Mouse (Mus musculus): ENCODE measurements around the gene Cdkn1a. TPM values are rescaled to one million over a fixed set of nuclear protein-coding genes. Genes with fewer than 3 reads are reported as not detected.
"Not testable (repeated sequence)": the region's sequence is repeated elsewhere in the genome, so short reads cannot be mapped to it uniquely, and the experiment has no call there.

The Cdkn1a gene
- total RNA-seq, 1 experiment from 2014 or later: 10.7 TPM

- ATAC-seq (replicated peaks; ENCODE audit: insufficient number of reproducible peaks, low FRiP score, low TSS enrichment, poor library complexity, severe bottlenecking): no peak
Measured at GRCm38 (mm10) chr17:29056699-29057151, 34.1 kb upstream of the Cdkn1a start.

GRCm38 (mm10) chr17:29057361-29057890, 33.4 kb upstream of the Cdkn1a start:
- no peak for ATAC-seq (replicated peaks; ENCODE audit: insufficient number of reproducible peaks, low FRiP score, low TSS enrichment, poor library complexity, severe bottlenecking)

DNA sequence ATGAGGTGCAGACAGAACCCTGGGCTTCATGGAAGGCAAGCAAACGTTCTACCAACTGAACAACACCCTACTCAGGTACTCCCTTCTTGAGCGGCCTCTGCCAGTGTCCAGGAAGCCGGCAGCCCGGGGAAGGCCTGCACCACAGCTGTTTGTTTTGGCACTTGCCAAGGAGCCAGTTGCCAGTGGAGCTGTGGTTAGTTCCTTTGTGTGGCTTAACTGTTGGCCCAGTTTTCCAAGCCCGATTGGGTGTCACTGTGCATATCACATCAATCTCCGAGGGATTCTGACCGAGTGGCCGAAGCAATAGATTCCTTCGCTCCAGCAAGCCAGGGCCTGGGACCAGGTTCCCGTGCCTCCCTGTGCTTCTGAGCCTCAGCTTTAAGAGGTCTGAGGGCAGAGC, 32.8 kb upstream of the Cdkn1a start:
- ATAC-seq (replicated peaks; ENCODE audit: insufficient number of reproducible peaks, low FRiP score, low TSS enrichment, poor library complexity, severe bottlenecking): no peak

DNA sequence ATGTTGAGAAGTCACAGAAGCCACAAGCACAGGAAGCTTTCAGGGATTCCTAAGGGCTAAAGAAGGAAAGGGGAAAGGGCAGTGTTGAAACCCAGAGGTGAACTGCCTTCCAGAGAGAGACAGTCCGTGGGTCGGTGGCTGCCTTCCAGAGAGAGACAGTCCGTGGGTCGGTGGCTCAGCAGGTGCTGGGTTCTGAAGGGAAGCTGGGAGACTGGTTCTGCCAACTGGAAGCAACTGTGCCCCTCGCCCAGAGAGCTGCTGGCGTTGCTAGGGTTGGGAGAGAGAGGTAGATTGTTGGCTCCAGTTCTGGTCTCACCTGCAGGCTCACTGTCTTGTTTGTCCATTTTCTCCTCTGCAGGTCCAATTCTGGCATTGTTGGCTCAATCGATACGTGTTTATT, 32.3 kb upstream of the Cdkn1a start:
- no peak for ATAC-seq (replicated peaks; ENCODE audit: insufficient number of reproducible peaks, low FRiP score, low TSS enrichment, poor library complexity, severe bottlenecking)

DNA sequence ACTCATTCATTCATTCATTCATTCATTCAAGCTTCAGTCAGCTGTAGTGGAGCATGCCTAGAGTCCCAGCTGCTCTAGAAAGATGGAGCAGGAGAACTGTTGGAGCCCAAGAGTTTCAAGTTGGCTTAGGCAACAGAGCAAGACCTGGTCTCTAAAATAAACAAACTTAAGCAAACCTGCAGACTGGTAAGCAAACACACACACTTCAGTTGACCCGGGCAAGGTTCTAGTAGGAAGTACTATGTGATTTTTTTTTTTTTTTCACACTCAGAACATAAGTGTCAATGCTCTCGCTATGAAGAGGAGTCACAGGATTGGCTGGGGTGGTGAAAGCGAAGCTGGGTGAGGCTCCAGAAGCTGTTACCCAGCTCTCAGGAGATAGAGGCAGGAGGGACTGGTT, 31.2 kb upstream of the Cdkn1a start:
- no peak for ATAC-seq (replicated peaks; ENCODE audit: insufficient number of reproducible peaks, low FRiP score, low TSS enrichment, poor library complexity, severe bottlenecking)

GRCm38 (mm10) chr17:29060946-29061345, 29.8 kb upstream of the Cdkn1a start:
- ATAC-seq (replicated peaks; ENCODE audit: insufficient number of reproducible peaks, low FRiP score, low TSS enrichment, poor library complexity, severe bottlenecking): no peak

- no peak for ATAC-seq (replicated peaks; ENCODE audit: insufficient number of reproducible peaks, low FRiP score, low TSS enrichment, poor library complexity, severe bottlenecking)
Measured at GRCm38 (mm10) chr17:29062119-29063035, 28.4 kb upstream of the Cdkn1a start.

- ATAC-seq (replicated peaks; ENCODE audit: insufficient number of reproducible peaks, low FRiP score, low TSS enrichment, poor library complexity, severe bottlenecking): no peak
Measured at GRCm38 (mm10) chr17:29063121-29063987, 27.4 kb upstream of the Cdkn1a start.

DNA sequence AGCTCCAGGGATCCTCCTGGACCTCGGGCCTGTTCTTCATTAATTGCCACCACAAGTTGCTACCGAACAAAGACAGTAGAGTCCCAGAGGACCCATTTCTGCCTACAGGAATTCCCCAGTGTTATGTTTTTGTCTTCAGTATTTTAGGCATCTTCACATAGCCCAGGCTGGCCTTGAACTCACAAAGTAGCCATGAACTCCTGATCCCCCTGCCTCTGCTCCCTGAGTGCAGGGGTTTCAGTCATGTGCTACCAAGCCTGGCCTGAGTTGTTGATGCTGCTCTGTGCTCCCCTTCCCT, 26.8 kb upstream of the Cdkn1a start:
- no peak for ATAC-seq (replicated peaks; ENCODE audit: insufficient number of reproducible peaks, low FRiP score, low TSS enrichment, poor library complexity, severe bottlenecking)

DNA sequence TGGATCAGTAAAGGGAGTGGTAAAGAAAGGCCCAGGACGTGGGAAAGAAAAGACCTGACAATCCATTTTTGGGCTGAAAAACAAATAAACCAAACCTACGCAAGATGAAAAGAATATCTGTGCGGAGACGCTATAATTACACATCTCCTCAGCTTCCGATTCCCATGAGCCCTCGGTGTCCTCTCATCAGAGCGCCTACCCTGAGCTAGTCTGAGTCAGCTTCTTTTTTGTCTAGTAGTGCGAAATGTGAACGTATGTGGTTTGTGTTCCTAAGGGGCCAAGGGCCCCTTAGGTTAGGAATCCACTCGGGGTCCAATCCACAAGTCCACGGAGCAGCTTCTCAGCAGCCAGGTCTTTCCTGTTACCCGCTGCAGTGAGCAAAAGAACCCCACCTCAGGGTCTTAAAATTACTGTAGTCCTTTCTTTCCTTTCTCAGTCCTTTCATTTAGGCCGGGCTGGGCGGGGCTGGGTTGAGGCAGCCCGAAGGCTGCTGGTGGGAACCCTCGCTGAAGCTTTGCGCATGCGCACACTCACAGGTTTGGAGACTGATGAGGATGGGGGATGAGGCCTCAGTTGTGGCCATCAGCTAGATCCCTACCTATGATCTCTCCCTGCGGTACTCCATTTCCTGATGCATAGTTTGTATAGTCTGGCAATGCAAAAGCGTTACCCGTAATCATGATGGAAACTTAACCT, 25.4 kb upstream of the Cdkn1a start:
- ATAC-seq (replicated peaks; ENCODE audit: insufficient number of reproducible peaks, low FRiP score, low TSS enrichment, poor library complexity, severe bottlenecking): no peak

DNA sequence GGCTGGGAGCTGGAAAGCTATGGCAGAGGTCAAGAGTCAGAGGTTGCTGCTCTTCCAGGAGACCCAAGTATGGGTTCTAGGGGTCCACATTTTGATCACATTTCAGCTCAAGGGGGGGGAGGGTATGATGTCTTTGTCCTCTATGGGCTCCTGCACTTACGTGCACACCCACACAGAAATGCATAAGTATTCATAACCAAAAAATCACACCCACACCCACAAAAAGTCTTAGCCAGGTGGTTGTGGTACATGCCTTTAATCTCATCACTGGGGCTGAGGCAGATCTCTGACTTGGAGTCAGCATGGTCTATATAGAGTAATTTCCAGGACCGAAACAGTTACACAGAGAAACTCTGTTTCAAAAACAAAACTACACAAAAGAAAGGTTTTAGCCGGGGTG, 24.8 kb upstream of the Cdkn1a start:
- ATAC-seq (replicated peaks; ENCODE audit: insufficient number of reproducible peaks, low FRiP score, low TSS enrichment, poor library complexity, severe bottlenecking): no peak

DNA sequence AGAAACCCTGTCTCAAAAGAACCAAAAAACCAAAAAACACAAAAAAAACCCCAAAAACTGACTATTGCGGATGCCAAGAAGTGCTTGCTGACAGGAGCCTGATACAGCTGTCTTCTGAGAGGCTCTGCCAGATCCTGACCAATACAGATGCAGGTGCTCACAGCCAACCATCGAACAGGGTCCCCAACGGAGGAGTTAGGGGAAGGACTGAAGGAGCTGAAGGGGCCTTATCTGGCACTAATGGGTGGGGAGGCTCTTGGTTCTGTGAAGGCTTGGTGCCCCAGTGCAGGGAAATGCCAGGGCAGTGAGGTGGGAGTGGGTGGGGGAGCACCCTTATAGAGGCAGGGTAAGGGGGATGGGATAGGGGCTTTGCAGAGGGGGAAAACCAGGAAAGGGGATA, 23.4 kb upstream of the Cdkn1a start:
- not testable (repeated sequence) for ATAC-seq (replicated peaks; ENCODE audit: insufficient number of reproducible peaks, low FRiP score, low TSS enrichment, poor library complexity, severe bottlenecking)

GRCm38 (mm10) chr17:29067847-29068246, 22.9 kb upstream of the Cdkn1a start:
- ATAC-seq (replicated peaks; ENCODE audit: insufficient number of reproducible peaks, low FRiP score, low TSS enrichment, poor library complexity, severe bottlenecking): no peak

DNA sequence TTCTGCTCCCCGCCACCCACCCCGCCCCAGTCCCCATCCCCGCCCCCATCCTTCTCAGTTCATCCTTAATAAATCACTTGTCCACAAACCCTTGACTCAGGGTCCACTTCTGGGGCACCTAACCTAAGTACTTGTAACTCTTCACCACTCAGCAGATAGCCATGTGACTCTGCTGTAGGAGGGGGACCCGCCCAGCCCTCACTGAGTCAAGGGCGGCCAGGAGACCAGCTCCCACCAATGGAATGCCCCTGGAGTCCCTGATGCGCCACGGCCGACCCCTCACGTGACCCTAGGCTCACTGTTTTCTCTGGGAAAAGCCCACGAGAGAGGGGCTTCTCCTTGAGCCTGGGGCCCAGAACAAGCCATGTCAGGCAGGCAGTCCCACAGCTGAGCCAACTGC, 21.7 kb upstream of the Cdkn1a start:
- ATAC-seq (replicated peaks; ENCODE audit: insufficient number of reproducible peaks, low FRiP score, low TSS enrichment, poor library complexity, severe bottlenecking): no peak

DNA sequence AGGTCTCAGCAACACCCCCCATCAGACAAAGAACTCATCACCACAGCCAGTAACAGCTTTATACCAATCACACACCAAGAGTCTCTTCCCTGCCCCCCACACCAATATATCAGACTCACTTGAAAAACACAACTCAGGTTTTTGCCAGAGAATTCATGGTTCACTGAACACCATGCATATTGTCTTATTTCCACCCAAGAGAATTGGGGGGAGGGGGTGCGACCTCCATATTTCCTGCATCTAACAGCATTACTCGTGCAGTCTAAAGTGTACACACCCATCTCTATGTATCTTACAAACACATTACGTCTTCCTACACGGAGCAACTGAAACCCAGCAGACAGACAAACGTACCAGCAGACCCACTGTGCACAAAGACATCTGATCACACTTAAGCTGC, 19.0 kb upstream of the Cdkn1a start:
- ATAC-seq (replicated peaks; ENCODE audit: insufficient number of reproducible peaks, low FRiP score, low TSS enrichment, poor library complexity, severe bottlenecking): no peak

DNA sequence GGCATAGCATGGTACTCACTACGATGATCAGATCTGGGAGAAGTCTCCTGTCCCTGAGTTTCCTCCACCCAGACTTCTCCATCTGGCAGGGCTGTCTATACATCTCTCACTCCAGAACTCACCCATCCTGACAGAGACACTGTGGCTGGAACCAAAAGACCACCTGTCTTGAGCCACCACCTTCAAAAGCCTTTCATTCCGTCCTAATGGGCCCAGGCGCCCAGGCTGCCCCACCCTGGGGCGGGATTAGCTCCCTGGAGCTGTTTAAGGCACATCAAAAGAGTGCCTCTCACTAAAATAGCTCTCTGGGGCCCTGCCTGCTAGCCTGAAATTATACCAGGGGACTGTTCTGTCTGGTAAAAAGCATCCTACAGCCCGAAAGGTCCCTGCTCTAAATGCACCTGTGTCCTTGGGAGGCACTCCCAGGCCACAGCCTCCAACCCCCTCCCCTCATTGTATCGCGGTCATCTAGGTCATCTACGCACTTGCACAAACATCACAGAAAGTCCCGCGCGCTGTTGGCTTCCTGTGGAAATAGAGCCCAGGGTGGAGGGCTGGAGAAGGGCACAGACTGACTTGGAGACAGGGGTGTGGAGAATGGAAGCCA, 18.0 kb upstream of the Cdkn1a start:
- no peak for ATAC-seq (replicated peaks; ENCODE audit: insufficient number of reproducible peaks, low FRiP score, low TSS enrichment, poor library complexity, severe bottlenecking)

DNA sequence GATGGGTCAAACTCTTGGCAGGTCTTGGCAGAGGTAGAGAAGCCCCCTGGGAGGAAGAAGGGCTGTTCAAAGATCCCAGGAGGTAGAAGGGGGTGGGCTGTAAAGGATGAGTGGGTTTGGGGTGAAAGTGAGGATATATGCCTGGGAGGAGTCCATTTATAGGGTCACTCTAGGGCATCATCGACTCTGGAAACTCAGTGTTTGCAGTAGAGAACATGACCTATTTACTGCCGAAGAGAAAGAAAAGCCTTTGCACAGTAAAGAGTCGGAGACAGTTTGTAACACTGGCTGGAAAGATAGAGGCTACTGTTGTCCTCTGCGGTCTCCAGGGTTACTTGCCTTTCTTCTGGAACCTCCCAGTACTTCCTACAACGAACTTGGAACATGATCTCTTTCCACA, 17.5 kb upstream of the Cdkn1a start:
- no peak for ATAC-seq (replicated peaks; ENCODE audit: insufficient number of reproducible peaks, low FRiP score, low TSS enrichment, poor library complexity, severe bottlenecking)

GRCm38 (mm10) chr17:29074085-29074484, 16.7 kb upstream of the Cdkn1a start:
- no peak for ATAC-seq (replicated peaks; ENCODE audit: insufficient number of reproducible peaks, low FRiP score, low TSS enrichment, poor library complexity, severe bottlenecking)

DNA sequence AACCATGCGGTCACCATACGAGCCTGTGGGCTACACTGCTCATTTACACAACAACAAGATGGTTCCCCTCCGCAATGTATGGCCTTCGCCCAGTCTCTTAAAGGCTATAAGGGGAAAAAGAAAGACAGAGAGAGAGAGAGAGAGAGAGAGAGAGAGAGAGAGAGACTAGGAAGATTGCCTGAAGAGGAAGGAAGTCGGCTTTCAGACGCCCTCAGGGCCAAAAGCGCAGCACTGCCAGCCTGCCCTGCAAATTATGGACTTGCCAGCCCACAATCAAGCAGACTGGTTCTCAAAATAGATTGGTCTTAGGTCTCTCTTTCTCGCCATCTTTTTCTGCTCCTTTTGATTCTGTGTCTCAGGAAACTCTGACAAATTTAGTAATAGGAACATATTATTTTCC, 14.5 kb upstream of the Cdkn1a start:
- ATAC-seq (replicated peaks; ENCODE audit: insufficient number of reproducible peaks, low FRiP score, low TSS enrichment, poor library complexity, severe bottlenecking): no peak

Data from monocyte, adult 5-6 weeks (primary cell).